Mouse (Mus musculus): ENCODE data around the gene Olfr159. TPM values are rescaled to one million over a fixed set of nuclear protein-coding genes. Genes with fewer than 3 reads are reported as not detected.
"Not testable (repeated sequence)": the region's sequence is repeated elsewhere in the genome, so short reads cannot be mapped to it uniquely, and the experiment has no call there.

Gene Olfr159
- polyA plus RNA-seq (2017; shearing (Covaris generic)): not detected

GRCm38 (mm10) chr4:43770909-43771308 is at the start of gene Olfr159:
Gene Olfr159, minus strand, starts transcription at chr4:43771009.
- ATAC-seq: no peak

- no peak for ATAC-seq
These were observed 28.1 kb upstream of the Olfr159 start for GRCm38 (mm10) chr4:43798936-43799335.

GRCm38 (mm10) chr4:43795844-43796243 is 25.0 kb upstream of the Olfr159 start:
- not testable (repeated sequence) for ATAC-seq

- ATAC-seq: no peak
These were observed 24.5 kb upstream of the Olfr159 start for GRCm38 (mm10) chr4:43795296-43795695.

GRCm38 (mm10) chr4:43772304-43772703 is 1.5 kb upstream of the Olfr159 start:
- no peak for ATAC-seq

- no peak for ATAC-seq
These were observed 817 bp upstream of the Olfr159 start for GRCm38 (mm10) chr4:43771626-43772025.

GRCm38 (mm10) chr4:43769374-43769773 is 1.4 kb downstream of the Olfr159 start:
- no peak for ATAC-seq

- ATAC-seq: no peak
These were observed 2.5 kb downstream of the Olfr159 start for GRCm38 (mm10) chr4:43768341-43768740.

- no peak for ATAC-seq
These were observed 7.4 kb downstream of the Olfr159 start for GRCm38 (mm10) chr4:43763410-43763809.

GRCm38 (mm10) chr4:43761336-43761735 is 9.5 kb downstream of the Olfr159 start:
- ATAC-seq: no peak

- no peak for ATAC-seq
These were observed 10.3 kb downstream of the Olfr159 start for GRCm38 (mm10) chr4:43760460-43760859.

GRCm38 (mm10) chr4:43759571-43760418 is 11.0 kb downstream of the Olfr159 start:
- ATAC-seq: no peak

GRCm38 (mm10) chr4:43757213-43757612 is 13.6 kb downstream of the Olfr159 start:
- ATAC-seq: no peak

GRCm38 (mm10) chr4:43745187-43745586 is 25.6 kb downstream of the Olfr159 start:
- no peak for ATAC-seq

GRCm38 (mm10) chr4:43743099-43743498 is 27.7 kb downstream of the Olfr159 start:
- no peak for ATAC-seq

GRCm38 (mm10) chr4:43742637-43743036 is 28.2 kb downstream of the Olfr159 start:
- ATAC-seq: no peak

- ATAC-seq: no peak
These were observed 29.3 kb downstream of the Olfr159 start for GRCm38 (mm10) chr4:43741526-43741925.

- no peak for ATAC-seq
These were observed 31.7 kb downstream of the Olfr159 start for GRCm38 (mm10) chr4:43738989-43739674.

- no peak for ATAC-seq
These were observed 33.7 kb downstream of the Olfr159 start for GRCm38 (mm10) chr4:43737144-43737543.

- ATAC-seq: no peak
These were observed 37.6 kb downstream of the Olfr159 start for GRCm38 (mm10) chr4:43733186-43733585.

GRCm38 (mm10) chr4:43732171-43732570 is 38.6 kb downstream of the Olfr159 start:
- no peak for ATAC-seq

GRCm38 (mm10) chr4:43730750-43731297 is 40.0 kb downstream of the Olfr159 start:
- no peak for ATAC-seq

- ATAC-seq: no peak
These were observed 40.8 kb downstream of the Olfr159 start, which contains the start of gene Spaar for GRCm38 (mm10) chr4:43729794-43730550. Gene Spaar, plus strand, starts transcription at chr4:43730034.

All from CD4-positive, CD25-positive, alpha-beta regulatory T cell, adult 4 months (primary cell).